Mouse (Mus musculus): ENCODE measurements around the gene Trp53inp2. TPM values are rescaled to one million over a fixed set of nuclear protein-coding genes. Genes with fewer than 3 reads are reported as not detected.

Gene Trp53inp2
- polyA plus RNA-seq (2012): 0.27 and 0.51 TPM in 2 replicates

DNA sequence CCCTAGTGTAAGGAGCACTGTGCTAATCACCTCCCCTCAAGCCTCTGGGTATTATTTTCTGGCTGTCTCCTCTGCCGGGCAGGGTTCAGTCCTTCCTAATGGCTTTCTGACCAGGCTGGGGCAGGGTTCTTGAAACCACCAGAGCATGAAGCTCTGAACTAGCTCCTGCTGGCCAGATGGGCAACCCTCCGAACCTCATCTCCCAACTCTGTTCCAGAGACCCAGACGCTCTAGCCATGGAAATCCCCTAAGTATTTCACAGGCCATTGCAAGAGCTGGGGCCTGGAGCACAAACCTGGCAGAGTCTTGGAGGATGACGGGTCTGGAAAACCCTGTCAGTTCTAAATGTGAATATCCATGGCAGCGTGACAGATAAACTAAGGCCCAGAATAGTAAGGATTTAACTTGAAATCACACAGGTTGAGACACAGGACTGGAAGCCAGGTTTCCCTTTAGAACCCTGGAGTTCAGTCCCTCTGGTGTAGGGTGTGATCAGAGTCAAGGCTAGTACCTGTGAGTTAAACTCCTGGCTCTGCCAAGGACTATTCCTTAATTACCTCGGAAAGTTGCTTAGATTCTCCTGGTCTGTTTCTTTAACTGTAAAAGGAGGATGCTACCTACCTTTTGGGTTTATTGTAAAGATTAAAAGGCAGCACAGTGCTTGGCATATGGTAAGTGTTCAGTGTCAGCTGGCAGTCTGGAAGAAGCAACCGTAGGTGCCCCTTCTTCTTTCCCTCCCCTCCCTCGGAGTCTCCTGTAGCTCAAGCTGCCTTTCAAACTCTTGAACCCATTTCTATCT lies at the start of gene Trp53inp2:
Trp53inp2 (plus strand) TSS at position 799 of the 799 bp plus-strand sequence.
- no peaks in the 10 kb centered on the region for H3K36me3 ChIP-seq (ENCODE audit: control insufficient read depth)
- peak within 1 kb of the TSS; percentile 81 for H3K4me3 ChIP-seq (replicated peaks)
- no peak for TF ChIP-seq TAL1 (IDR thresholded peaks at IDR 0.05; ENCODE audit: low read length)
- no peak for TF ChIP-seq GATA1 (IDR thresholded peaks at IDR 0.05; ENCODE audit: low read length)
- peaks cover 17% of the 10 kb centered on the region for H3K4me1 ChIP-seq (ENCODE audit: control insufficient read depth)
- peaks cover 24% of the 10 kb centered on the region for H3K27me3 ChIP-seq (ENCODE audit: control insufficient read depth)
- no peaks in the 10 kb centered on the region for H3K9me3 ChIP-seq (ENCODE audit: control insufficient read depth, low read length)

DNA sequence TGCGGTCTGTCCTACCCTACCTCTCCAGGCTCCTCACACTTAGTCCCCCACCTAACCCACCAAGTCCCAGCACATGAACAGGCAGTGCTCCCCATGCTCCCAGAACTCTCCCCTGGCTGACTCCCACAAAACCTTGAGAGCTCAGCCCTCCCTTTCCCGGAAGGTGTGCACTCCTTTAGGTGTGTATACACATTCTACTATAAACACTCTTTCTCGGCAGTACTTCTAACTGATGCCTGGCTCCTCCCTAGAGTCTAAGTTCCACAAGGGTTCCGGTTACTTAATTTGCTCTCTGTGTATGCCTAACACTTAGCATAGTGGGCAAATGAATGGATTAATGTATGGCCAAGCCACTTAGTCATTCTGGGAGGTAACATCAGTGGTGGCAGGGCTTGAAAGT lies 49.5 kb upstream of the Trp53inp2 start:
- H3K36me3 ChIP-seq (ENCODE audit: control insufficient read depth): peaks cover 47% of the 10 kb centered on the region
- H3K9me3 ChIP-seq (ENCODE audit: control insufficient read depth, low read length): no peaks in the 10 kb centered on the region
- H3K4me1 ChIP-seq (ENCODE audit: control insufficient read depth): no peaks in the 10 kb centered on the region

DNA sequence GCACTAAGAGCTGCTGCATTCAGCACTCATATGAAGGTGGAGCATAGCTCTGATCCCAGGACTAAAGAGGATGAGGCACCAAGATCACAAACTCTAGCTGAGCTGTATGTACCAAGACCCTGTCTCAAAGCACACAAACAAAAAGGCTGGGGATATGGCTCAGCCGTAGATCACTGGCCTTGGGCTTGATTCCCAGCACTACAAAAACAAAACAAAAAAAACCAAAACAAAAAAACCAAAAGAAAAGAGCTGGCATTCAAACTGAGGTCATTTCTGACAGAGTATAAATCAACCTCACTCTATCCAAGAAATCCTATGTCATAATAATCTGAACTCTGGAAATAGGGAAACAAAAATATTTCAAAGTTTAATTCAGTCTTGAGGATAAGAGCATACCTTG lies 47.4 kb upstream of the Trp53inp2 start:
- no peaks in the 10 kb centered on the region for H3K4me1 ChIP-seq (ENCODE audit: control insufficient read depth)
- no peaks in the 10 kb centered on the region for H3K9me3 ChIP-seq (ENCODE audit: control insufficient read depth, low read length)
- no peak for TF ChIP-seq TAL1 (IDR thresholded peaks at IDR 0.05; ENCODE audit: low read length)
- no peak for TF ChIP-seq GATA1 (IDR thresholded peaks at IDR 0.05; ENCODE audit: low read length)
- H3K27me3 ChIP-seq (ENCODE audit: control insufficient read depth): no peaks in the 10 kb centered on the region
- no peak overlapping the region for H3K4me3 ChIP-seq (replicated peaks)
- H3K36me3 ChIP-seq (ENCODE audit: control insufficient read depth): peaks cover 37% of the 10 kb centered on the region

More for the DNA sequence above, 49.5 kb upstream of the Trp53inp2 start:
- Histone ChIP-seq H3K27me3 (ENCODE audit: control insufficient read depth) (no peaks in the 10 kb centered on the region), H3K4me3 (replicated peaks) (no peak overlapping the region)
- no peak for TF ChIP-seq GATA1 (IDR thresholded peaks at IDR 0.05; ENCODE audit: low read length)
- no peak for TF ChIP-seq TAL1 (IDR thresholded peaks at IDR 0.05; ENCODE audit: low read length)

DNA sequence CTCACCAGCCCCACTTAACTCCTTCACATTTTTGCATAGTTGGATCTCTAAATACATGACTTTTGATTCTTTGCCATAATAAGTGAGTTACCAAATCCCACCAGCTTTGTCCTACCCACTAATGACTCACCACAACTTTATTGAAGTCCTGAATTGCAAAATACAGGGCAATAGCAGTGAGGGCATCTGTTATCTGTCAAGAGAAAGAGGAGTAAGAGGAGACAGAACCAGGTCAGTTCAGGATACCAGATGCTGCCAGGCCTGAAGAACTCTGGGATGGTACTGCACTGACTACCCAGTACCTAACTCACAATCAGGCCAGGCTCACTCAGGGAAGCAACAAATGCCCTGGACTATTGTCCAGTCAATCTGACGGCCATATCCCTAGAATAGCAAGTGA lies 45.6 kb upstream of the Trp53inp2 start:
- Histone ChIP-seq H3K4me3 (replicated peaks) (no peak overlapping the region), H3K27me3 (ENCODE audit: control insufficient read depth) (no peaks in the 10 kb centered on the region), H3K4me1 (ENCODE audit: control insufficient read depth) (no peaks in the 10 kb centered on the region), H3K36me3 (ENCODE audit: control insufficient read depth) (peaks cover 31% of the 10 kb centered on the region), H3K9me3 (ENCODE audit: control insufficient read depth, low read length) (no peaks in the 10 kb centered on the region)
- TF ChIP-seq GATA1 (IDR thresholded peaks at IDR 0.05; ENCODE audit: low read length) (no peak), TAL1 (IDR thresholded peaks at IDR 0.05; ENCODE audit: low read length) (no peak)

DNA sequence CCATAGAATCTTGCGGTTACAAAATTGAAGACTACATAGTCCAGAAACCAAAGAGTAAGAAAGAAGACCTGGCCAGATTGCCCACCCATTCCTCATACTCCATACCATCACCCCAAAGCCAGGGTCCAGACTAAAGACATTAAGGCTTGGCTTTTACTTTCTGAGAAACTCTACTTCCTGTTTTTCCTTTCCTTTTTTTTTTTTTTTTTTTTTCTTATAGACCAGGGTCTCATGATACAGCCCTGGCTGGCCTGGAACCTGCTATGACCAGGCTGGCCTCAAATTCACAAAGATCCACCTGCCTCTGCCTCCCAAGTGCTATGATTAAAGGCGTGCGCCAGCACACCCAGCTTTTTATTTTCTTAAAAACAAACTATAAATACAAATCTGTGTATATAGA lies 44.6 kb upstream of the Trp53inp2 start:
- Histone ChIP-seq H3K4me3 (replicated peaks) (no peak overlapping the region), H3K4me1 (ENCODE audit: control insufficient read depth) (no peaks in the 10 kb centered on the region), H3K9me3 (ENCODE audit: control insufficient read depth, low read length) (no peaks in the 10 kb centered on the region), H3K27me3 (ENCODE audit: control insufficient read depth) (no peaks in the 10 kb centered on the region), H3K36me3 (ENCODE audit: control insufficient read depth) (peaks cover 24% of the 10 kb centered on the region)
- TF ChIP-seq TAL1 (IDR thresholded peaks at IDR 0.05; ENCODE audit: low read length) (no peak; the same call in 2 of the 3 replicates), GATA1 (IDR thresholded peaks at IDR 0.05; ENCODE audit: low read length) (no peak)

- no peaks in the 10 kb centered on the region for H3K4me1 ChIP-seq (ENCODE audit: control insufficient read depth)
- H3K27me3 ChIP-seq (ENCODE audit: control insufficient read depth): no peaks in the 10 kb centered on the region
- H3K4me3 ChIP-seq (replicated peaks): no peak overlapping the region
- TF ChIP-seq GATA1 (IDR thresholded peaks at IDR 0.05; ENCODE audit: low read length): no peak
- no peaks in the 10 kb centered on the region for H3K9me3 ChIP-seq (ENCODE audit: control insufficient read depth, low read length)
- H3K36me3 ChIP-seq (ENCODE audit: control insufficient read depth): peaks cover 5% of the 10 kb centered on the region
Measured at GRCm38 (mm10) chr2:155340166-155340565, 40.7 kb upstream of the Trp53inp2 start.

- Histone ChIP-seq H3K4me3 (replicated peaks) (no peak overlapping the region), H3K9me3 (ENCODE audit: control insufficient read depth, low read length) (no peaks in the 10 kb centered on the region), H3K36me3 (ENCODE audit: control insufficient read depth) (peaks cover 3% of the 10 kb centered on the region; the same call in 1 of the 2 replicates), H3K4me1 (ENCODE audit: control insufficient read depth) (no peaks in the 10 kb centered on the region), H3K27me3 (ENCODE audit: control insufficient read depth) (no peaks in the 10 kb centered on the region)
- TF ChIP-seq TAL1 (IDR thresholded peaks at IDR 0.05; ENCODE audit: low read length): no peak
- TF ChIP-seq GATA1 (IDR thresholded peaks at IDR 0.05; ENCODE audit: low read length): no peak
Measured at GRCm38 (mm10) chr2:155346670-155347069, 34.2 kb upstream of the Trp53inp2 start.

- Histone ChIP-seq H3K36me3 (ENCODE audit: control insufficient read depth) (peaks cover 3% of the 10 kb centered on the region; the same call in 1 of the 2 replicates), H3K27me3 (ENCODE audit: control insufficient read depth) (no peaks in the 10 kb centered on the region), H3K4me3 (replicated peaks) (no peak overlapping the region), H3K9me3 (ENCODE audit: control insufficient read depth, low read length) (no peaks in the 10 kb centered on the region), H3K4me1 (ENCODE audit: control insufficient read depth) (peaks cover 25% of the 10 kb centered on the region)
- TF ChIP-seq TAL1 (IDR thresholded peaks at IDR 0.05; ENCODE audit: low read length) (no peak), GATA1 (IDR thresholded peaks at IDR 0.05; ENCODE audit: low read length) (no peak)
Measured at GRCm38 (mm10) chr2:155354402-155354801, 26.5 kb upstream of the Trp53inp2 start.

DNA sequence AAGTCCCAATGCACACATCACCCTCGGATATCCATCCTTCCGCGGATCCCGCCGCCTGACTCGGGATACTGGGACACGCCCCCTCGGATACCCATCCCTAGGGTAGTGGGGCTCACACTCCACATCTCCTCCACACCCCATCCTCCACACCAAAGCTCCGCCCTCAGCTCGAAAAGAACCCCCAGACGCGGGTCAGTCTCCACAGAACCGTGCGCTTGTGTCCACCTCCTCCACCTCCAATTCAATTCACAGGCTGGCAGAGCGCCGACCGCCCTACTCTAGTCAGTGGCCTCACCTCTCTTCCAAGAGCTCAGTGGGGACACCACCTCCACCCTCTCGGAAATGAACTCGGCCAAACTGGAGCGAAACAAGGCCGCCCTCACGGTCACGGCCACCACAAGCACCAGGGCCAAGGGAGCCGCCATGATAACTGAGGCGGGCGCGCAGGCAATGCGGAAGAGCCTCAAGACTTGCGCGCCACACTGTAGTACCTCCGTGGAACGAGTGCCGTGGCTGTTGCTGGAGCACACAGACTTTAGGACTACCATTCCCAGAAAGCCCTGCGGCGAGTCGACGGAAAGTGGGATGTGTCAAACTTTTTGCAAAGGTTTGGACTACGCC lies 23.8 kb upstream of the Trp53inp2 start, which contains the start of gene Pigu:
Pigu (minus strand) TSS at position 460 of the 621 bp plus-strand sequence.
- no peaks in the 10 kb centered on the region for H3K36me3 ChIP-seq (ENCODE audit: control insufficient read depth)
- TF ChIP-seq TAL1 (IDR thresholded peaks at IDR 0.05; ENCODE audit: low read length) (no peak), GATA1 (IDR thresholded peaks at IDR 0.05; ENCODE audit: low read length) (no peak)
- H3K4me1 ChIP-seq (ENCODE audit: control insufficient read depth): peaks cover 25% of the 10 kb centered on the region
- H3K9me3 ChIP-seq (ENCODE audit: control insufficient read depth, low read length): no peaks in the 10 kb centered on the region
- no peaks in the 10 kb centered on the region for H3K27me3 ChIP-seq (ENCODE audit: control insufficient read depth)
- peak within 1 kb of the TSS; percentile 88 for H3K4me3 ChIP-seq (replicated peaks)
